Mouse (Mus musculus): ENCODE results near the gene Krt72. TPM values are rescaled to one million over a fixed set of nuclear protein-coding genes. Genes with fewer than 3 reads are reported as not detected.

The Krt72 gene
- not detected for total RNA-seq (2021)
- long read RNA-seq, experiment 1, result 0 reads
- long read RNA-seq, experiment 2, result 0 reads

DNA sequence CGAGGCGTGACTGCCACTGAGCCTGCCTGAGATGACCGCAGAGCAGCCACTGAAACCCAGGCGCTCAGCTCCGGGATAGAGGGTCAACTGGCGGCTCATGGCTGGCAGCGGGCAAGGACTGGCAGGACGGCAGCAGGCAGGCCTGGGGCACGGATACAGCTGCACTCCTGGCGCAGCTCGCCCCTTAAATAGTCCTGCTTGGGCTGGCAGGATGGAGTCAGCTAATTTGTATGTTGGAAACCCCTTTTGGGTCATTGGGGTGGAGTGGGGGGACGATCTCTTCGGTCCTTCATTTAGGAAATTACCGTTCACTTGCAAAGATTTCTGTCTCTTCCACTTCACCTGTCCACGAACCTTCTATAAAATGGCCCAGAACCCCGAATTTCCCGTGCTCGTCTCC, at the start of gene Krt72:
Gene Krt72, minus strand, starts transcription at position 101 of the 400 bp plus-strand sequence.
- DNase-seq, result no peak
- intact Hi-C loops (cut with DNase I), result no loop called here
- H3K27ac ChIP-seq, result no peak within 1 kb of the TSS
- no peak for TF ChIP-seq CTCF (IDR thresholded peaks at IDR 0.05)
- no peak within 1 kb of the TSS for H3K4me3 ChIP-seq

GRCm38 (mm10) chr15:101834784-101835328, 48.6 kb upstream of the Krt72 start:
- Histone ChIP-seq H3K27ac (no peak overlapping the region), H3K4me3 (no peak overlapping the region)
- TF ChIP-seq CTCF (IDR thresholded peaks at IDR 0.05), result no peak
- intact Hi-C loops (cut with DNase I), result no loop called here
- no peak for DNase-seq

- DNase-seq, result no peak
- Histone ChIP-seq H3K27ac (no peak overlapping the region), H3K4me3 (no peak overlapping the region)
- intact Hi-C loops (cut with DNase I), result no loop called here
- no peak for TF ChIP-seq CTCF (IDR thresholded peaks at IDR 0.05)
These were observed 46.9 kb upstream of the Krt72 start for GRCm38 (mm10) chr15:101833131-101833530.

GRCm38 (mm10) chr15:101829441-101829840, 43.2 kb upstream of the Krt72 start:
- intact Hi-C loops (cut with DNase I), result no loop called here
- no peak for DNase-seq
- no peak overlapping the region for H3K27ac ChIP-seq
- TF ChIP-seq CTCF (IDR thresholded peaks at IDR 0.05), result no peak
- no peak overlapping the region for H3K4me3 ChIP-seq

DNA sequence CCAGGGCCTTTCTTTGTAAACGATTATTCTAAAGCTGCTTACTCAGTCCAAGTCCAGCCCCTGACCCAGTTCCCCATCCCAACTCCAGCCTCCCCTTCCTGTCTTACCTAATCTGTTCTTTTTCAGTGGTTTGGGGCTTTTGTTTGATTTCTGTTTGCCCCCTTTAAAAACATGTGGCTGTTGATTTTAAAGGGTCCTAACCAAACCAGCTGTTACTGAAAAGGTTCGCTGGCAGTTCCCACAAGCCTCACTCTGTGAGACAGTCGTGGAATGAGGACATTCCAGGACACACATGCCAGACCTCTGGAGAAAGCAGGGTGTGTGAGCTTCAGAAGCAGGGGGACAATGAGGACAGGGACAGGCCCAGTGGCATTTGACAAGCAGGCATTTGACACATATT, 35.5 kb upstream of the Krt72 start:
- DNase-seq, result no peak
- intact Hi-C loops (cut with DNase I), result no loop called here
- Histone ChIP-seq H3K4me3 (no peak overlapping the region), H3K27ac (no peak overlapping the region)
- TF ChIP-seq CTCF (IDR thresholded peaks at IDR 0.05), result no peak

DNA sequence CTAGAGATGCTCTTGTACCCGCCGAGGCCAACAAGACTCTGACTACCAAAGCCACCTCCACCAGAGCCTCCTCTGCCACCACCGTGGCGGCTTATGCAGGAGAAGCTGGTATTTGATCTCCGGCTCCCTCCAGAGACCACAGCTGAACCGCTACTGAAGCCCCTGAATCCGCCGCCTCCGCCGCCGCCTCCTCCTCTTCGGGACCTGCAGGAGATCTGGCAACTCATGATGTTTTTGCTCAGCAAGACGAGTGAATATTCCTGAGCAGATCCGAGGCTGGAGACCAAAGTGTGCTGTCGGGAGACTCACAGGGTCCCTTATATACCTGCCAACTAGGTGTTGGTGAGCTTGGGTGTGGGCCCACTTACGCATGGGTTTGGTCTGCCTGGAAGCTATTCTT, 31.6 kb upstream of the Krt72 start, which contains the start of gene Krt2:
Gene Krt2, minus strand, starts transcription at position 295 of the 400 bp plus-strand sequence.
- no peak within 1 kb of the TSS for H3K27ac ChIP-seq
- no peak for DNase-seq
- TF ChIP-seq CTCF (IDR thresholded peaks at IDR 0.05), result no peak
- H3K4me3 ChIP-seq, result no peak within 1 kb of the TSS
- intact Hi-C loops (cut with DNase I), result no loop called here

- no peak overlapping the region for H3K4me3 ChIP-seq
- no peak overlapping the region for H3K27ac ChIP-seq
- intact Hi-C loops (cut with DNase I), result no loop called here
- no peak for DNase-seq
- no peak for TF ChIP-seq CTCF (IDR thresholded peaks at IDR 0.05)
These were observed 17.0 kb upstream of the Krt72 start for GRCm38 (mm10) chr15:101803052-101803822.

DNA sequence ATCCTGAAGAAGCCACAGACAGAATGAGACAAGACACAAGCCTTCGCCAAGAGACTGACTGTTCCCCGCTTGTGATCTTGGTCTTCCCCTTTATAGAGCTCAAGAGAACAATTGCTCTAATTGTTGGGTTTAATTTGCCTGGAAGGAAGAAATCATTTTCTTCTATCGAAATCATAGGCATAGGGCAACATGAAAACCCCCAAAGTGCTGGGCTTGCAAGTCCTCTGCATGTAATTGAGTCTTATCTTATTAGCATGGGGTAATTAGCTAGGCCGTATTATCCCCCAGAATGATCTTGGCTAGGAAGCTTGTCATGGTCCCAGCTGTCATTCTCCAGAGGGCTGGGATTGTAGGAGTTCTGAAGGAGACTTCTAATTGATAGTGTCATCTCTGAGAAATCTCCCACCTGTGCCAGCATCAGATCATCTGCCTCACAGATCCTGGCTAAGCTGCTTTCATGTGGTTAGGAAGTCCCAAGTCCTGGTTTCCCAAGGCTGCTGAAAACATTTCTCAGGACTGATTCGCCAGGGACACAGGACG, 16.1 kb upstream of the Krt72 start, which contains the start of gene Krt73:
Gene Krt73, minus strand, starts transcription at position 51 of the 540 bp plus-strand sequence.
- no peak for DNase-seq
- H3K4me3 ChIP-seq, result no peak within 1 kb of the TSS
- intact Hi-C loops (cut with DNase I), result no loop called here
- TF ChIP-seq CTCF (IDR thresholded peaks at IDR 0.05), result no peak
- no peak within 1 kb of the TSS for H3K27ac ChIP-seq

GRCm38 (mm10) chr15:101790867-101791266, 4.6 kb upstream of the Krt72 start:
- Histone ChIP-seq H3K27ac (no peak overlapping the region), H3K4me3 (no peak overlapping the region)
- intact Hi-C loops (cut with DNase I), result no loop called here
- TF ChIP-seq CTCF (IDR thresholded peaks at IDR 0.05), result no peak
- no peak for DNase-seq

DNA sequence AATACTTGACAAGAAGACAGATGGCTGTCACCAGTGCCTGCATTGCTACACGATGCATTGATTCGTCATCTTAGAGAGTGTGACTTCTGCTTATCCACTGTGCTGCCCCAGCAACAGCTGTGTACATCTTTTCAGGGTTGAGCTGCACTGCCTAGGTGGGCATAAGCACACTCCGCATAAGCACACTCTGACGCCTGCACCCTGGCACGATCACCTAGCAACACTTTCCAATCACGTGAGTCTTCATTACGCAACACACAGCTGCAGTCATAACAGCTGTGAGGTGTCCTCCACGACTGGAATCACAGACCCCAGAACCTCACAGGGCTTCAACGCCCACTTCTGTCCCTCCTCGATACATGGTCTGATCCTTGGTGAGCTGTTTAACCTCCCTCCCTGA, 12.8 kb downstream of the Krt72 start:
- Histone ChIP-seq H3K27ac (no peak overlapping the region), H3K4me3 (no peak overlapping the region)
- no peak for DNase-seq
- intact Hi-C loops (cut with DNase I), result loop anchor here (2.0 to 5.0 kb wide), 3 partner anchors 253 to 436 kb away; no protein-coding TSS in a partner anchor
- TF ChIP-seq CTCF (IDR thresholded peaks at IDR 0.05), result no peak

DNA sequence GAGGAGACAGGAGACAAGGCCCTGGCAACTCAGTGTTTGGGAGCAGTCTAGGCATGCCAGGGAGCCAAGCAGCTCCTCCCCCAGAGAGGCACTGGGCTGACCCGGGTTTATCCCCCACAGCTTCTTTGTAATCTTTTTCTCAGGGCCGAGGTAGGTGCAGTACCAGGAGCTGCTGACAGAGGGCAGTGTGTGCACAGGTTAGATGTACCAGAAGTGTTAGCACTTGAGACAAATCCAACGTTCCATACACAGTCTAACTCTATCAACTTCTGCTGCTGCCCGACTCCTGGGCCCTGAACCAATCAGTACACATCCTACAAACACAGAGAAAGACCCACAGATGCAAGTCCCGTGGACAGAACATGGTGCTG, 13.6 kb downstream of the Krt72 start:
- peak; percentile 85 for DNase-seq
- intact Hi-C loops (cut with DNase I), result loop anchor here (1.0 to 5.0 kb wide), 5 partner anchors 201 to 435 kb away; no protein-coding TSS in a partner anchor
- Histone ChIP-seq H3K4me3 (no peak overlapping the region), H3K27ac (no peak overlapping the region)
- TF ChIP-seq CTCF (IDR thresholded peaks at IDR 0.05), result peak; percentile 93

- intact Hi-C loops (cut with DNase I), result loop anchor here (1.0 to 5.0 kb wide), 5 partner anchors 201 to 435 kb away; no protein-coding TSS in a partner anchor
These were observed 14.1 kb downstream of the Krt72 start for GRCm38 (mm10) chr15:101772080-101772710.

DNA sequence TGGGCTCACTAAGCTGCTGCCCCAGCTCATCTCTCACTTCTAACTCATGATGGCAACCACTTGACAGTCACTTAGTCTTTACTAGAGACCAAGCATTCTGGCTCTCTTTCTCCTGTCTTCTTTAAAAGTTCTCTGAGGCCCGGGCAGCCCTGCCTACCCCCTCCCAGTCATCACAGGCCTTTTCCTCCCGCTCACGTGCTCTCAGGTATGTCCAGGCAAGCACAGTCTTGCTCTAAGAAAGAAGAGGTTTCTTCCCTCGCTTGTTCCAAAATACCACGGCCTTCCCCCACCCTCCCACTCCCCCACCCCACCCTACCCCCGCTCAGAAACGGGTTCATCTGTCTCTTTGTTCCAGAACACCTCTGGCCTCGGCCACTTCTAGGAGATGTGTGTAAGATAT, 16.0 kb downstream of the Krt72 start:
- Histone ChIP-seq H3K27ac (no peak overlapping the region), H3K4me3 (no peak overlapping the region)
- no peak for TF ChIP-seq CTCF (IDR thresholded peaks at IDR 0.05)
- intact Hi-C loops (cut with DNase I), result loop anchor here (5.0 kb wide), 2 partner anchors 297 to 433 kb away; no protein-coding TSS in a partner anchor
- no peak for DNase-seq

More at GRCm38 (mm10) chr15:101772080-101772710, 14.1 kb downstream of the Krt72 start:
- Histone ChIP-seq H3K27ac (no peak overlapping the region), H3K4me3 (no peak overlapping the region)
- TF ChIP-seq CTCF (IDR thresholded peaks at IDR 0.05), result 0 out of 2 replicates have a peak, but pooled peaks have one; percentile 21
- no peak for DNase-seq
